Mouse (Mus musculus) skeletal muscle tissue, adult 2 months (tissue): ENCODE results near the gene Nrxn3.

Source experiments
- DNase-seq: peaks from one replicate; pipeline ENCODE4 v3.0.0-alpha.2; 2012; ENCODE audit warnings: low read depth, low spot score

Nrxn3 gene

DNA sequence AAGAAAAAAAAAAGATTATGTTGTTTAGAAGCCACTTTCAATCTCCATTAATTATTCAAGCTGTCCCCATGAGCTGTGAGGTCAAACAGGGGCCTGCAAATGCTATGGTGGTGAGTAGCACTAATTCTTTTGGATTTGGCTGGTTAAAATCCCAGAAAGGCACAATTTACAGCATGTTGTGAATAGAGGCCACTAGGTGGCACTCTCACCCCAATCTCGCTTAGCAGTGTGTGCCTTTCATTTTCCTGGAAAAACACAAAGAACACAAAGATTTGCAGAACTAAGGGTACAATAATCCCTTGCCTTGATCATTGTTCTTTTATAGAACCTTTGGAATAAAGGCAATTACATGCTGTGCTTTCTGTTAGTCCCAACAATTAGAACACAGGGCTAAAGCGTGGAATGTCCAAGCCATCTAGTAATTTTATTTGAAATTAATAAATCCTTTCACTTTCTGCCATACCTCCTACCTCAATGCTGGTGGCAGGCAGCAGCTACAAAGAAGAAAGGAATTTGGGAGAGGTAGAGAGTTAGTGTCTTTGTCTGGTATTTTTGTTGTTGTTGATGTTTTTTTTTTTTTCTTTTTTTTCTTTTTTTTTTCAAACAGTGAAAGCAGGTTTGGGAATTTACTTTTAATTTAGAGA lies 782.6 kb downstream of the Nrxn3 start:
- no peak for DNase-seq

DNA sequence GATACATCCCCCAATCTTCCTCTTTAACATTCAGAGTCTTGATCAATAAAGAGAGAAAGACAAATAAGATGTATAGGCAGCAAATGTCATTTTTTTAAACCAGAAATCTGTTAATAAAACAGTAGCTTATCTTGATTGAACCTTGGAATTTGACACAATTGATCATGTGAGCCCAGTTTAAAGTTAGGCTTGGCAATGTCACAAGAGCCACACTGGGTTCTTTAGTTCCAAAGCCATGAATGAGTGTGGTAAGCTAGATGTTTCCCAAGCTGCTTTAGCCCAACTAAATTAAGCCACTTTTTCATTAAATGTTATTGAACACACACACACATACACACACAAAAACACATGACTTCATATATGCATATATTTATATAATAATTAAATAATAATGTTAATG lies 786.3 kb downstream of the Nrxn3 start:
- DNase-seq = no peak

DNA sequence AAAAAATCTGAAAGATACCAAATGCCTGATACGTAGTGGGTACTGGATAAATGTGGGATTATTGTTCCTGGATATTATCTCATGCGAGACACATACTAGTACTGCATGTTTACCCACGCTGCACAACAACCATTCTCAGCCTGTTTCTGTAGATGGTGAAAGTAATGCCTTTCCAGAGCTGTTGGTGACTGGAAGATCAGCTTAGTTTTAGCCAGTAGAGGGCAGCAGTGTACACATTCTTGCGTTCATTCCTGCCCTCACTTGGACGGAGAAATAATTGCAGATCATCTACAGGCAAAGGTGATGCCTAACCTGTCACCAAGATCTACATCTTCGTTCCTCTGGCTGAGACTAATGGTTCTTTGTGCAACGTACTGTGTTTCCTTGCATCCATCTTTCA lies 791.1 kb downstream of the Nrxn3 start:
- no peak for DNase-seq

- DNase-seq = no peak
Observed at GRCm38 (mm10) chr12:89516046-89516445, 793.4 kb downstream of the Nrxn3 start.

DNA sequence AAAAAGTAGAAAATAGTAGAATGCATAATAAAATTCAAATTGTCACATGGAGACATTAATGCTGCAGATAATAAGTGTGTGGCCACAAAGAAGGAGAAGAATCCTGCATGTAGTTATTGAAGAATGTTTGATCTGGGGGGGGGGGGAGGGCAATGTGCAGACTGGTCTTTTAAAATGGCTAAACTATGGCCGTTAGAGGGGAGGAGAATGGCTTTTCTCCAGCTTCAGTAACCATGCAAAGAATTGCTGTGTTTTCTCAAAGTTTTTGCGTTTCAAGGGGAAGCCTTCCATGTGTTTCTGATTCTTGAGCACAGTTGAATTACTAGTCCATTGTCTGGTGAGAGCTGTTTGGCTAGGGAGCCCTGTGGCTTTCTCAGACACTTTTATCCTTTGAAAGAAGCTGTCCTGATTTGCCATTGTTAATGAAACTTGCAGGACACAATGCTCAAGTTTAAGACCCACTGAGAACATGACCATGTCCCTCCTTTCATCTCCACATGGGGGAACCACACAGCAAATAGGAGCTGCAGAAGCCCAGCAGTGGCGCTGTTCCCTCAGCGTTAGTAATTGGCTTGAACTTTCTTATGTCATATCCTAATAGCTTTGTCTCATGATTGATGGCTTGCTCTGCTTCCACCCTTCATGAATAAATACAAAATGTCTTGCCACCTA lies 808.1 kb downstream of the Nrxn3 start:
- DNase-seq = no peak

GRCm38 (mm10) chr12:89551291-89551690 lies 828.6 kb downstream of the Nrxn3 start:
- DNase-seq = no peak

GRCm38 (mm10) chr12:89553223-89553880 lies 830.7 kb downstream of the Nrxn3 start:
- no peak for DNase-seq

- no peak for DNase-seq
Observed at GRCm38 (mm10) chr12:89554171-89554570, 831.5 kb downstream of the Nrxn3 start.

GRCm38 (mm10) chr12:89554740-89555430 lies 832.2 kb downstream of the Nrxn3 start:
- DNase-seq = no peak

- DNase-seq = no peak
Observed at GRCm38 (mm10) chr12:89558921-89559320, 836.2 kb downstream of the Nrxn3 start.

DNA sequence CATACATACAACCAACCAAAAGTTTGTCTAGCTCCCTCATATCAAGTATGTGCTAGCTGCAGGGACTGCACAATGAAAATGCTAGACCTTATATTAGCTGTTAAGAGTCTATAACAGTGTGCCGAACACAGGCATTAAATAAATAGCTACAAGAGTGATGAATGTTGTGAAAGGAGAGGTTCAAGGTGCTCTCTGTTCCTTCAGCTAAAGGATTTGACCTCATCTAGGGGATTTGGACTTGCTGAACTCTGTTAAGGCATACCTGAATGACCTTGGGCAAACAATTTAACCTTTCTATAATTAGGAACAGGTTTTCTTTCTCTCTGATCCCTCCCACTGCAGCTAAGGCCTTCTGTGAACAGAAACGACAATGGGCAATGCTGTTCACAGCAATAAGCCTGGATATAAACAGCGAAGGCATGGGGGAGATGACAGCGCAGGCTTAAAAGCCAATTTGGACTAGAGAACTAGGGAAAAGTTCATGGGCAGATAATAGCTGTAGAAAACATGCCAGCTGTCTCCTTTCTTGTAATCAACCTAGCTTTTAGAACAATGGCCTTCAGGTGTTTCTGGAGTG lies 839.4 kb downstream of the Nrxn3 start:
- no peak for DNase-seq

DNA sequence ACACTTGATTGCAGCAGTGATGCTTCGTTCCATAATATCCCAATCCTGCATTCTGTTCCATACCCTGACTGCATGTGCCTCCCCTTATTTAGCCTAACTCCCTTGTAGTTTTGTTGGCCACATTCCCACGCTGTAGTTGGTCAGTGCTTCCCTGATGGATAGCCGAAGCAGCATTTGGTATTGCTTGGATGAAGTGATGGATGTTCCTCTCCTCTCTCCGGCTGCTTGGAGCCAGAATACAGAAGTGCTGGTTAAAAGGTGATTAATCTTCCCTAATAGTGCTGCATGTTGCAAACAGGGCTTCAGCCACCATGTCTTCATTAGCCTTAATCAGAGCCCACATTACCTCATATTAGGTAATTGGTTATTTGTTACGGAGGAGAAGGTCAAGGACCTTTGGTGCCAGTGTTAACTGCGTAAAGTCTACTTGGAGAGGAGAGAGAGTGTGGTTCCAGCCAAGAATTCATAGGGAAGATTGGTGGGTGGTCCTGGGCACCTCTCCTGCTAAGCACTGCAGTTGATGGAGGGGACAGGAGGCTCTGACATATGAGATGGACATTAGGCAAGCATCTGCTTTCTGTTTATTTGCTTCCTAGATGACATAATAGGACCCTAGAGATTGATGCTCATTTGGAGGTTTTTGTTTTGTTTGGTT lies 846.2 kb downstream of the Nrxn3 start:
- no peak for DNase-seq

DNA sequence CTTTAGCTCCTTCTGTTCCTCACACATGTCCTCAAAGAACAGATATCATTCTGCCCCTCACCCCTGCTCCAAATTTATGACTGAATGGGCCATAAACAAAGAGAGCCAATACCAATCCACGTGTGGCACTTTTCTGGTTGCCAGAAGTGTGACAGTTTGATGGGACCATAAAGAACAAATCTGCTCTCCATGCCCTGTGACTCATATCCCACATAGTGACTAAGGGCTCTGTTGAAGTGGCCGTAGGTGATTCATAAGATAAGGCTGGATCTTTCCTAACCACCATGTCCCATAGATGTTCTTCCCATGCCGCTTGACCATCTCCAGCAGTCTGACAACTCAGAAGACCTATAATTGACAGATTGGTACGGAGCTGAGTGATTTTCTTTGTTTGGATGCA lies 869.8 kb downstream of the Nrxn3 start:
- DNase-seq = no peak

DNA sequence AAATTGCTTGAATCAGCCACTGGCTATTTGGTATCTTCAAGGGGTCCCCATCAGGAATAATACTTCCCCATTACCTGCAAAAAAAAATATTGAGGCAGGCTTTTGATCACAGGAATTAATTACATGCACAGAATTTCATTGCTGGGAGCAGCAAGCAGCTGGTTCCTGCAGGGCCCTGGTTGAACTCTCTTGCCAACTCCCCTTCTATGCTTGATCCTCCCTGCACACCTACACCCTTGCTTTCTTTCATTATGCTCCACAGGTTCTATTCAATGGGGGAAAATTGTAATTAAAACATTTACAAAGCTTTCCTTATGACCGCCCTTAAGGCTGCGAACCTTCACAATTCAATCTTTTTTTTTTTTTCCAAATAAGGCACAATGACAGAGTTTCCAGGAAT lies 891.0 kb downstream of the Nrxn3 start:
- DNase-seq = no peak

DNA sequence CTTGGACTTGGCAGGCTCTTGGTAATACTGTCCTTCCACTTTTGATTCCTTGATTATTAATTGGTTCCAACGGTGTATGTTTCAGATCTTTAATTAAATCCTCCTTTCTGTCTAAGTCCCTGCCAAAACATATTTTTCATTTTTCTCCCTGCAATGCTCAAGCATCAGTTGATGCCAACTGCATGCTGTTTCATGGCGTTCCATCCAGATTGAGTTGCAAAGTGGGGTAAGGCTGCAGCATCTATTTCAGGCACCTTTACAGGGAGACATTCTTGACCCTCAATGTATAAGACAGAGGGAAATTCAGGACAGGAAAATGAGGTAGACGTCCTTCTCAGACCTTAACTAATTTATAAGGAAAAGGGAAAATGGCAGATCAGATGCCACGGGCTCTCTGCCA lies 903.1 kb downstream of the Nrxn3 start:
- DNase-seq = no peak

- no peak for DNase-seq
Observed at GRCm38 (mm10) chr12:89640046-89640445, 917.4 kb downstream of the Nrxn3 start.

DNA sequence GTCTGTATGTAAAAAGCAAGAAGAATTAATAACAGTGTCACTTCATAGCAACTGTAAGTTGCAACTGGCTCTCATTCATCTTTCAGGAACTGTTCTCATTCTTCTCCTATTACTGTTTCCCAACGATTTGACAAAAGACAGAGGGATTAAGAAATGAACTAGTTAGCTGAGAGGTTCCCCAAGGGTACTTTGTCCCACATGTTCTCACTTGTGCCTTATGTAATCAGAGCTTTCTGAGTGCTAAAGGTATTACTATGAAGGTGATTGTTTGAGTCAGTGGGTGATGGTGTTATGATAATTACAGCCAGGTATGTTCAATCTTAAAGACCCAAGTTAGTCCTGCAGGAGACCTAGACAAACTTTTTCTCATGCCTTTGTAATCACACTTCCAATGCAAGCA lies 918.8 kb downstream of the Nrxn3 start:
- DNase-seq = no peak

DNA sequence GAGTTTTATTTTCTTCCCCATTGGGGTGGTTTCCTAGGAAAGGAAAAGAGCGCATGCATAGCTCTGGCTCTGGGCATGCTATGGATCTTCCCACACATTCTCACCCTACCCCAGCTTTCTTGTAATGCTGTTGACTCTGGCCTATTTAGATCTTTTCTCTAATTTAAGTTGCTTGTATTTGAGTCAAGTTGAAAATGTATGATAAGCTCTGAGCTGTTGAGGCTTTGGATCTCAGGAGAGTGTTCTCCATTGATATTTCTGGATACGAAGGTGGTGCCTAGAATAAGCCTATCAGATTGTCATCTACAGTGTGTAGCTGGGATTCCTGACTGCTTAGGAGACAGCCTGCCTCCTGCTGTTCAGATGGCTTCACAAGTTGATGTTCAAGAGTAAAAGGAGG lies 930.5 kb downstream of the Nrxn3 start:
- DNase-seq = no peak

- no peak for DNase-seq
Observed at GRCm38 (mm10) chr12:89661219-89661618, 938.5 kb downstream of the Nrxn3 start.

GRCm38 (mm10) chr12:89668856-89669255 lies 946.2 kb downstream of the Nrxn3 start:
- DNase-seq = no peak

DNA sequence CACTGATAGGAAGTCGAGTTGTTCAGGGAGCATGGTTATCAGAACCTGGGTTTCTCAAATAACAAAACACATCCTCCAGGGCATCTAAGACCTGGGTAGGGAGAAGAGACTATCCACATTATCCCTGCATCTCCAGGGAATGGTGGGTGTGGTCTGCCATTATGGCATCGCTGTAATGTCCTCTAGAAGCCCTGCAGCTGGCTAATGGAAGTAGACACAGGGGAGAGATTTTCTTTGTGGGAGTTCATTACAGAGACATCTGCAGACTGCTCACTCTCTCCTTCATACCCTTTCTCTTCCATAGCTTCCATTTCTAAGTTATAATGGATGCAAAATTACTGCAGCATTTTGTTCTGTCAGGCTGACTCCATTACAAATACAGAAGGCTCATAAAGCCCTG lies 950.1 kb downstream of the Nrxn3 start:
- DNase-seq = no peak

DNA sequence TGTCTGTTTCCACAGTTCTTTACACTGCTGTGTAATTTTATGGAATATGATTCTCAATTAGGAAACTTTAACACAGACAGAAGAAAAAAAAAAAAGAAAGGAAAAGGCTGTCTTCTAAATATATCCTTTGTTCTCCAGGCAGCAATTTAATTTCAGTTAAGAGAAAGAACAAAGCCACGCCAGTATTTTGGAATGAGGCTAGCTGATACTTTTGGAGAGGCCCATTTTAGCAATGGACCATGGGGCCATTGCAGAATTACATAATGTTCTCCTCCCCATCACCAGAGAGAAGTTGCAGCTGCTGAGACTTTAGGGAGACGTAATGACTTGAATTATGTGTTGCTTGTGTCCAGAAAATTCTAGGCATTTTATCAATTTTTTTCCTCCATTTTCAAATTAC lies 963.0 kb downstream of the Nrxn3 start:
- DNase-seq = no peak
